Mouse (Mus musculus) cortical plate, adult 2 months (tissue): ENCODE results near the gene Psmc5. TPM values are rescaled to one million over a fixed set of nuclear protein-coding genes. Genes with fewer than 3 reads are reported as not detected.

Experiments used
- H3K27ac ChIP-seq: fragments of 200-500 bp; 2 replicates; pipeline ENCODE4 v1.5.1; 2012; ENCODE audit warnings: low read length, control low read depth, inconsistent platforms; ENCODE audit not compliant: insufficient read depth
- H3K4me1 ChIP-seq: fragments of 200-500 bp; 2 replicates; pipeline ENCODE4 v1.6.1; 2011; ENCODE audit warnings: low read length; ENCODE audit not compliant: control insufficient read depth, insufficient read depth
- H3K4me3 ChIP-seq: fragments of 200-500 bp; 2 replicates; pipeline ENCODE4 v1.5.1; 2011; ENCODE audit warnings: mild to moderate bottlenecking, low read length, control low read depth; ENCODE audit not compliant: insufficient read depth
- CTCF ChIP-seq: fragments of 200-500 bp; IDR thresholded peaks from 2 replicates; pipeline ENCODE4 v1.5.1; 2011; ENCODE audit warnings: mild to moderate bottlenecking, control low read depth, low read length; ENCODE audit not compliant: insufficient read depth; ENCODE audit errors: extremely low read depth
- POLR2A ChIP-seq: fragments of 200-500 bp; IDR thresholded peaks from 2 replicates; pipeline ENCODE4 v1.6.1; 2011; ENCODE audit warnings: mild to moderate bottlenecking, low read length, control low read depth; ENCODE audit not compliant: insufficient read depth; ENCODE audit errors: extremely low read depth
- polyA plus RNA-seq: library from polyadenylated mRNA; depleted of rRNA; stranded (reverse); fragments of >200 nt; gene quantifications from 2 replicates; pipeline ENCODE4 v1.2.3, GENCODE M21; 2012

The Psmc5 gene
- polyA plus RNA-seq, 1 experiment: 244 TPM

DNA sequence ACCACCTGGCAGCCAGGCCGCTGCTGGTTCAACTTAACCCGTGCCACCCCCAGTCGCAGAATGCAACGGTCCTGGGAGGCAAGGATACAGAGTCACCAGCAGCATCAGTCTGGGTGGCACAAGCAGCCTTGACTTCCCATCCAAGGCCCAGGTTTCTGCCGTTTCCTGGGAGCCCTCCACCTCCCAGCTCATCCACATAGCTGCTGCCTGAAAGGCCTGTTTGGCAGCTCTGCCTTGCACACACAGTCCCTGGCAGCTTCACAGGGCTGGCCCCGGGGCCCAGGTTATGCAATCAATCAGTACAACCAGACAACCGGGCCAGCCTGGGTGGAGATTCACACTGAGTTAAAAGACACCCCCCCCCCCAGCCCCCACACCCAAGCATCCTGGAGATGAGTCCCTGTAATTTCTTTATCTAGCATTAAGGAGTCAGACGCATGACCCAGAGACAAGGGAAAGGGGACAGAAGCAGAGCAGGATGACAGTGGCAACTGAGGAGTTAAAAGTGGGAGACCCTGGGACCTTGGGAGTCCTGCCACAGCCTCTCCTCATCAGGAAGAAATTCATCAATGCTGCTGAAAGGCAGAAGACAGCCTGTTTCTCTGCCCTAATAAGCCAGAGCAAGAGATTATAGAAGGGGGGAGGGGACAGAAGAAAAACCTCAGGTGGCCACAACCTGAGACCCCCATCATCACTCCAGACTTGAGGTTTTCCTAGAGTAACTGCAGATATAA is 12.5 kb downstream of the Psmc5 start:
- peaks cover 2% of the 10 kb centered on the region for H3K4me1 ChIP-seq
- peak overlapping the region; percentile 77; the same call in 1 of the 2 replicates for H3K27ac ChIP-seq
- no peak for TF ChIP-seq POLR2A
- TF ChIP-seq CTCF: no peak
- H3K4me3 ChIP-seq: no peak overlapping the region

DNA sequence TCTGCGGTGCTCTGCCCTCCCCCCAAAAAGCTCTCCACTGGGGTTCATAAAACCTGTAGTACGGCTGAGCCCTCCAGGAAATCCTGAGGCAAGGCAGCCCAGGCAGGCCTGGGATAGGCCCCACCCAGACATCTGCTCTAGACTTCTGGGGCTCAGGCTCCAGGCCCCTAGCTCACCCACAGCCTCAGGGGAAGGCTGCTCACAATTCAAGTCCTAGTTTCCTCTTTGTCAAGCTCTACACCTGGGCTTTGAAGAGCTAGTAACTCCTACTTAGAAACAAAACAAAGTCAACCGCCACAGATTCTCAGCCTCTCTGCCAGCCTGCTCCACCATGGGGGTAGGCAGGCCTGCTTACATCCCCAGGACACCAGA is 13.1 kb downstream of the Psmc5 start:
- no peak overlapping the region for H3K27ac ChIP-seq

DNA sequence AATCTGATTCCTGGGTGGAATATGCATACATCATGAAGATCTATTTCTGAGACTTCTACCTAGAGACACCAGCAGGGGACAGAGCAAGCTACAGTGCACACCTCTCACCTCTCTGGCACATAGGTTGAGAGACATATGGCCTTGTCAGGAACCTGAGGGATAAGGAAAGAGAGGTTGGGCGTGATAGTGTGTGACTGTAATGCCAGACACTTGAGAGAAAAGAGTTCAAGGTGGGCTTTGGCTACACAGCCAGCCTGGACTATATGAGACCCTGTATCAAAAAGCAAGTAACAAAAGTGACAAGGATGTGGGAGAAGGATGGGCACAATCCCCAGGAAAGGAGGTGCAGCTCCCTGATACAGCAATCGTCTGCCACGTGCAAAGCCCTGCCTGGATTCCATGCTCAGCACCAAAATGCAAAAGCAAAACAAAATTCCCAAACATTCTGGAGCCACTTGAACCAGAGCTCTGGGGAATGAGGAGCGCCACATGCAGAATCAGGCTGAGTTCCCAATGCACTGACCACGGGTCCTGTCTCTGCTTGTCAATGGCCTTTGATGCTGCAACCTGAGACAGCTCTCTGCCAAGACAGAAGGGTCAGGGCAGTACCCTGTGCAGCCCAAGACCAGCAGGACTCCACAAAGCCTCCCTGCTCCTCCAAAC is 15.3 kb downstream of the Psmc5 start:
- TF ChIP-seq CTCF (no peak), POLR2A (no peak)
- Histone ChIP-seq H3K4me1 (peaks cover 3% of the 10 kb centered on the region), H3K4me3 (peak overlapping the region; percentile 50), H3K27ac (peak overlapping the region; percentile 7; the same call in 1 of the 2 replicates)

More for the DNA sequence above, 13.1 kb downstream of the Psmc5 start:
- no peak for TF ChIP-seq CTCF
- no peak for TF ChIP-seq POLR2A
- Histone ChIP-seq H3K4me3 (no peak overlapping the region), H3K4me1 (peaks cover 2% of the 10 kb centered on the region)

DNA sequence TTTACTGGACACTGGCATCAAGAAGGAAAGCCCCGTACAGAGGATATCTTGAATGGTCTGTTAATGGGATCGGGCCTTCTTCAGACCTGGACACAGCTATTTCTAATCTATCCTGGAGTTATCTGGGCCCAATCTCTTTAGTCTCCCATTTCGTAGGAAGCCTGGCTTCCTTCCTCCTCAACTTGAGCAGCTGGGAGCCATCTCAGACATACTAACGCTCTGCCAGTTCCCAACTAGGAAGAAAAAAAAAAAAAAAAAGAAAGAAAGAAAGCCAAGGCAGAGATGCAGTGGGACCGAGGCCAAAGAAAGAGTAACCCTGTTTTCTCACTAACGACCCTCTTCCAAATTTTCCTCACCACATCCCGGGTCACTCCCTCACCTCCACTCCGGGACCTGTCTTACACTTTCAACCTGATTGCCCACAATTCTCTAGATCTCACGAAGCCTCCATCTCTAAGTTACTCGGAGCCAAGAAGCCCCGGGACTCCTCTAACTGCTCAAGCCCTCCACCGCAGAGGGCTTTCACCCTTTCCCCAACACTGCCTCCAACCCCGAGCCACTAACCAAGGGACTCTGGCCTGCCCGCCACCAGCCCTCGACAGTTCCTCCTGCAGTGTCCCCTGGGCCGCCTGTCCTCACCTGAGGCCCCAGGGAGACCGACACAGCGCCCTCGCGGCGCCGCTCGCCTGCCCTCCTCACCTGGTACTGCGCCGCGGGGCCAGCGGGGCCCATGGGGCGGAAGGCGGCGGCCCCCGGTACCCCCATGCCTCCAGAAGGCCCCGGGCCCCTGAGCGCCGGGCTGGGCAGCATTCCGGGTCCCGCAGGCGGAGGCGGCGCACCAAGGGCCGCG is 16.1 kb downstream of the Psmc5 start:
- Histone ChIP-seq H3K27ac (peak overlapping the region; percentile 80), H3K4me1 (peaks cover 5% of the 10 kb centered on the region), H3K4me3 (peak overlapping the region; percentile 50)
- no peak for TF ChIP-seq CTCF
- no peak for TF ChIP-seq POLR2A

DNA sequence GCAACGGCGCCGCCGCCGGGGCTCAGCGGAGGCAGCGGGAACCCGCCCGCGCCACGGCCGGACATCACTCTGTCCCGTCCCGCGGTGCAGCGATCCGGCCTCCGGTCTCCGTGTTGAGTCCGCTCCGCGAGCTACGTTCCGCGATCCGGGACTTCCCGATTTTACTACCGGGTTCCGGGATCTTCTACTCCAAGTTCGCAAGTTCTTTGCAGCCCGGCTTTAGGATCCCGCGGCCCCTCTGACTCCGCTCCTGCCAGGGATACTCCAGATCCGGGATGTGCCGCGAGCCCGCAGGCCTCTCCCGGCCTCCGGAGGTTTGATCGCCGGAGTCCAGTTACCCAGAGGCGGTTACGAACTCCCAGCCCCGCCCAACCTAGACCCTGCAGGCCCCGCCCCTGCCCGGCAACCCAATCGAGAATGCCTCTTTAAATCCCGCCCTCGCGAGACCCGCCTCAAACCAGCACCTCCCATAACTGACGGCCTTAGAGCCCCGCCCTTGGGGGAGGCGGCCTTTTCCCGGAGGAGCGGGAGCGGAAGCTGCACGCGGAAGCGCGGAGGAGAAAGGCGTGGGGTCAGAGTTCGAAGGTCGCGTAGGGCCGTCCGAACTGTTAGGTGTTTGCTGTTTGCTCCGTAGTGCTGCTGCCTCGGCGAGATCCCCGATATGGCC is 16.8 kb downstream of the Psmc5 start, which contains the start of gene Smarcd2:
Gene Smarcd2 (minus strand): TSS at position 329 of the 667 bp plus-strand sequence.
- H3K4me1 ChIP-seq: peaks cover 5% of the 10 kb centered on the region
- peak within 1 kb of the TSS; percentile 80 for H3K27ac ChIP-seq
- H3K4me3 ChIP-seq: peak within 1 kb of the TSS; percentile 50
- TF ChIP-seq POLR2A (peak; percentile 63), CTCF (no peak)

DNA sequence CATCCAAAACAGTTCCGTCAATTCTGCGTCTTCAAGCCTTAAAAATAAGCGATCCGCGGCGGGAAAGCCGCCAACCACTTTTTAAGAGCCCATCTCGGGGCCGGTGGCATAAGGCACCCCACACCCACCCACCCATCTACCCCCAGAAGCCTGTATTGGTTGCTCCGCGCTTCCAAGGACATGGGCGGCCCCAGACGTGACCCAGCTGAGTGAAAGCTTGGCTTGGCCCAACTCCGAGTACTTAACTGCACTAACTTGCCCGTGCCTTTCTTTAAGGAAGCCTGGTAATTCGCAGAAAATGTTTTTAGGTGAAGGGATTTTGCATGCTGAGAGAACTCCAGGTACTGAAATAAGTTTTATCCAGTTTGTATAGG is 17.3 kb downstream of the Psmc5 start:
- TF ChIP-seq POLR2A: no peak
- TF ChIP-seq CTCF: no peak

DNA sequence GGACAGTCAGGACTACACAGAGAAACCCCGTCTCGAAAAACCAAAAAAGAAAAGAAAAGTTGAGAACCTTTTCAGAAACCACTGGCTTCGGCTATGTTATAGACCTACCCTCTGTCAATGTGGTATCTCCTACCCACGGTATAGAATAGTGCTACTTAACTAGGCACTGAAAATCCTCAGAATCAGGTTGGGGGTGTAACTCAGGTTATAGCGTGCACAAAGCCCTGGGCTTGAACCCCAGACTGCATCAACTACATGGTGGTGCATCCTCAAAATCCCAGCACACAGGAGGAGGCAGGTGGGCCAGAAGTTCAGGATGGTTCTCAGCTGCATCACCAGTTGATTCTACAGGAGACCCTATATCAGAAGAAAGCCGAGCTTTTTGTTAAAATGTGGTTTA is 17.9 kb downstream of the Psmc5 start:
- H3K27ac ChIP-seq: no peak overlapping the region
- peaks cover 3% of the 10 kb centered on the region for H3K4me1 ChIP-seq
- TF ChIP-seq CTCF (no peak), POLR2A (no peak)
- H3K4me3 ChIP-seq: no peak overlapping the region; the same call in 1 of the 2 replicates

More for the DNA sequence above, 17.3 kb downstream of the Psmc5 start:
- Histone ChIP-seq H3K27ac (no peak overlapping the region), H3K4me1 (peaks cover 3% of the 10 kb centered on the region), H3K4me3 (peak overlapping the region; percentile 50)

DNA sequence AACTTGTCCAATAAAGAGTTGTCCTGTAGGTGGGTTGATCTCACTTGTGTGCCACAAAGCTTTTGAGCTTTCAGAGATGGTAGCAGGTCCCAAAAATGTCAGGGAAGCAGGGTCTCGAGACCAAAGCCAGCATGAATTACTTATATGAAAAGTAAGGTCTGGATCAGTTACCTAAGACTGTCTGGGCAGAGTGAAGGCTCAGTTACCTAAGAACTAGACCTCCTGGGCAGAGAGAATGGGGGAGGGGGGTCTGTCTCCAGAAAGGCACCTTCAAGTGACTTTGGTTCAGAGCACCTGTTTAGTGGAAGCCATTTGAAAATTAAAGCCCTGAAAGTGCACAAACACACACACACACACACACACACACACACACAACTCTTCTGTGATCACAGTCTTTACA is 18.4 kb downstream of the Psmc5 start:
- peaks cover 3% of the 10 kb centered on the region for H3K4me1 ChIP-seq
- TF ChIP-seq CTCF (no peak), POLR2A (no peak)
- H3K4me3 ChIP-seq: no peak overlapping the region
- no peak overlapping the region for H3K27ac ChIP-seq

DNA sequence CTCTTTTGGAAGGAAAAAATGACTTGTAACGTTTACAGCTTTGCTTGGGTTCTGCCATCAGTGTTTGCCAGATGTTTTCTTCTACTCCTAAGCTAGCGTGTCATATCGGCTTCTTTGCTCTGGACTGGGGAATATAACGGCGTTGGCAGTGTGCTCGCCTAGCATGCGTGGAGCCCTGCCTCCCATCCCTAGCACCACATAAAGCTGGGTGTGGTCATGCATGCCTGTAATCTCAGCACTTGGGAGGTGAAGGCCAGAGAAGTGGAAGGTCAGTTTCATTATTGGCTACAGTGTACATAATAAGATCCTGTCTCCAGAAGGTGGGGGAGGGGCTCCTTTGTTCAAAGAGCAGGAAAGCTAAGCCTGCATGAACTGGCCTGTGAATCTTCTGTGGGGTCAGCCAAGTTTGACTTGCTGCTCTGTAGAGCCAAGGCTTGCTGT is 19.0 kb downstream of the Psmc5 start:
- Histone ChIP-seq H3K27ac (no peak overlapping the region), H3K4me1 (peaks cover 3% of the 10 kb centered on the region), H3K4me3 (no peak overlapping the region)
- TF ChIP-seq CTCF: no peak
- TF ChIP-seq POLR2A: no peak
